Mouse (Mus musculus) B cell, adult 2 months (primary cell): ENCODE results near the gene Gopc.
"Not testable (repeated sequence)": the region's sequence is repeated elsewhere in the genome, so short reads cannot be mapped to it uniquely, and the experiment has no call there.

Experiments
- DNase-seq, 2 experiments: peaks; one replicate each; pipeline ENCODE4 v3.0.0; 2022

Gene Gopc

GRCm38 (mm10) chr10:52293921-52294577 lies 87.9 kb downstream of the Gopc start:
- DNase-seq, result no peak

DNA sequence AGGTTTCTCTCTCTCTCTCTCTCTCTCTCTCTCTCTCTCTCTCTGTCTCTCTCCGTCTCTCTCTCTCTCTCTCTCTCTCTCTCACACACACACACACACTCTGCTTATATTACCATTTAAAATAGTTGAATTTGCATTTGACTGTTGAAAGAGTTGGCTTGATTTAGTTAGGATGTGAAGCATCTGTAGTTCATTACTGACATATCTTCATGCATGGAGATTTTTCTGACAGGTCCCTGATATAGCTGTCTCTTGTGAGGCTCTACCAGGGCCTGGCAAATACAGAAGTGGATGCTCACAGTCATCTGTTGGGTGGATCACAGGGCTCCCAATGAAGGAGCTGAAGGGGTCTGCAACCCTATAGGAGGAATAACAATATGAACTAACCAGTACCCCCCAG lies 89.5 kb downstream of the Gopc start:
- DNase-seq, result not testable (repeated sequence)

DNA sequence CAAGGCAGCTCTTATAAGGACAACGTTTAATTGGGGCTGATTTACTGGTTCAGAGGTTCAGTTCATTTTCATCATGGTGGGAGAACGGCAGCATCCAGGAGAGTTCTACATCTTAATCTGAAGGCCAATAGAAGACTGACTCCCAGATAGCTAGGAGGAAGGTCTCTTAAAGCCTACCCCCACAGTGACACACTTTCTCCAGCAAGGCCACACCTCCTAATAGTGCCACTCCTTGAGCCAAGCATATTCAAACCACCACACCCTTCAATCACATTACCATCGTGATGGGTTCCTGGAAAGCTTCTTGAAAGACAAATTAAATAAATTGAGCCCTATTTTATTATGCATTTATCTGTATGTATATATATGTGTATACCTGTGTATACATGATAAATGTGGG lies 92.7 kb downstream of the Gopc start:
- DNase-seq, result no peak

DNA sequence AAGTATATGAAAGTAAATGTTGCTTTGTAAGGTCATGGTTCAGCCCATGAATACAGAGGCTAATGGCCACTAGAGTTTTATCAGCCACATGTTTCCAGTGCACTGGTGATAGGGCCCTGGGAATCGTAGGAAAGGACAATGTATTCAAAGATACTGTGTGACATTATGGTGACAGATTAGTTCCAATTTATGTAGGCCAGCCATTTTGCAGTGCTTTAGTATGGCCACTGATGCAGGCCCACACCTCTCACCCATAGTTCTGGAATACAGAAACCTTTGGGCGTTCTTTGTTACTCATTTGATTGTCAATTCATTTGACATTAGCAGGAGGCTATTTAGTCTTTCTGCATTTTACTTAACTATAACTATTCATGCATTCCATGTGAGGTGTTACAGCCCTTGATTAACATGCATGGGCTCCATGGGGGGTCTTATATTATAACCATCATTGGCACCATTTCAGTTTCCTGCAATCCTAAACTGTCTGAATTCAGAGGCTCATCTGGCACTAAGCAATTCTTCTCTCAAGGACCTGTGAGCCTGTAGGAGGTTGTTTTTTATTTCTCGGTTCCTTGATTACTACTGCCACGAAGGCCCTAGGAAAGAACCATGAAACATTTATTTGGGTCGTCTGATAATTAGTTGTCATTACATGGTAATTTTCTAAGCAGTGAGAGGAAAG lies 93.9 kb downstream of the Gopc start:
- DNase-seq, result no peak
